Mouse (Mus musculus) heart, embryonic 11.5 days (tissue): Measurements from ENCODE around the gene Tcf7l1. TPM values are rescaled to one million over a fixed set of nuclear protein-coding genes. Genes with fewer than 3 reads are reported as not detected.

ENCODE experiments used
- ATAC-seq: fragments of 200-750 bp; cut with Nextera tagmentation; replicated peaks from 2 replicates; pipeline ENCODE4 v1.8.0; 2017; ENCODE audit warnings: moderate library complexity; ENCODE audit not compliant: insufficient number of reproducible peaks, low FRiP score, low TSS enrichment
- H3K27ac ChIP-seq: fragments of 300-500 bp; sonication (generic); 2 replicates; pipeline ENCODE4 v1.5.1; 2014; ENCODE audit warnings: mild to moderate bottlenecking, low read depth, low read length
- H3K27me3 ChIP-seq: fragments of 300-500 bp; sonication (generic); 2 replicates; pipeline ENCODE4 v1.6.1; 2014; ENCODE audit warnings: mild to moderate bottlenecking, low read length, mixed read lengths; ENCODE audit not compliant: control insufficient read depth, insufficient read depth
- H3K36me3 ChIP-seq: fragments of 300-500 bp; sonication (generic); 2 replicates; pipeline ENCODE4 v1.6.1; 2014; ENCODE audit warnings: mild to moderate bottlenecking, low read length, moderate library complexity, mixed read lengths; ENCODE audit not compliant: control insufficient read depth, insufficient read depth
- H3K4me1 ChIP-seq: fragments of 300-500 bp; sonication (generic); 2 replicates; pipeline ENCODE4 v1.6.1; 2014; ENCODE audit warnings: low read length; ENCODE audit not compliant: control insufficient read depth, insufficient read depth
- H3K4me2 ChIP-seq: fragments of 300-500 bp; sonication (generic); 2 replicates; pipeline ENCODE4 v1.6.1; 2014; ENCODE audit warnings: mild to moderate bottlenecking, moderate library complexity
- H3K4me3 ChIP-seq: fragments of 300-500 bp; sonication (generic); 2 replicates; pipeline ENCODE4 v1.5.1; 2014; ENCODE audit warnings: low read depth, low read length
- H3K9ac ChIP-seq: fragments of 300-500 bp; sonication (generic); 2 replicates; pipeline ENCODE4 v1.6.1; 2014; ENCODE audit warnings: mild to moderate bottlenecking, low read depth, low read length, moderate library complexity
- H3K9me3 ChIP-seq: fragments of 300-500 bp; sonication (generic); replicated peaks from 2 replicates; pipeline ENCODE4 v1.6.1; 2016; ENCODE audit warnings: low read length; ENCODE audit not compliant: control insufficient read depth
- WGBS: fragments of 180-500 bp; shearing (Covaris S2); extraction: QIAGEN DNeasy Blood & Tissue Kit; methylation state at CpG from one replicate; pipeline ENCODE4 v1.1.7; 2014; ENCODE audit not compliant: insufficient replicate concordance; 5-methylcytosine and 5-hydroxymethylcytosine counted together
- polyA plus RNA-seq: library from polyadenylated mRNA; unstranded; fragments of >200 nt; fragmentation: Nextera tagmentation; extraction: Ambion mirVana; gene quantifications from 2 replicates; pipeline ENCODE4 v1.2.1, GENCODE M21; 2014

The Tcf7l1 gene
- polyA plus RNA-seq, 1 experiment from 2014 or later = 15.7 TPM

- no peaks in the 10 kb centered on the region for H3K4me1 ChIP-seq
- H3K27ac ChIP-seq = no peak overlapping the region
These were observed 207.2 kb downstream of the Tcf7l1 start for GRCm38 (mm10) chr6:72581625-72582382.

More at GRCm38 (mm10) chr6:72581625-72582382, 207.2 kb downstream of the Tcf7l1 start:
- H3K9ac ChIP-seq = no peak overlapping the region
- H3K9me3 ChIP-seq = no peaks in the 10 kb centered on the region
- ATAC-seq = no peak
- no peaks in the 10 kb centered on the region for H3K36me3 ChIP-seq
- no peak overlapping the region for H3K4me2 ChIP-seq
- H3K27me3 ChIP-seq = no peaks in the 10 kb centered on the region
- 73% methylated on average over 11 of the region's 11 CpGs for WGBS
- H3K4me3 ChIP-seq = no peak overlapping the region

Other genes with a start within 250 kb of the Tcf7l1 start
- gene Capg, start 244.9 kb downstream of the Tcf7l1 start, polyA plus RNA-seq = 22.7 and 25.9 TPM in 2 replicates
- gene Elmod3, start 190.8 kb downstream of the Tcf7l1 start, polyA plus RNA-seq = 10.5 and 12.1 TPM in 2 replicates
- 13.9 and 16.2 TPM in 2 replicates for gene Retsat, start 190.8 kb downstream of the Tcf7l1 start, polyA plus RNA-seq
- 25.3 and 31.0 TPM in 2 replicates for gene Tgoln1, start 172.3 kb downstream of the Tcf7l1 start, polyA plus RNA-seq
- 44.7 and 46.1 TPM in 2 replicates for gene Kcmf1, start 110.7 kb upstream of the Tcf7l1 start, polyA plus RNA-seq
- 1,975 and 2,031 TPM in 2 replicates for gene Tmsb10, start 169.5 kb upstream of the Tcf7l1 start, polyA plus RNA-seq